Comparison of ENCODE assay signal across 16 mouse cellular contexts in genomic region chr13:46840676-46841075, GRCm38 (mm10).
A peak's percentile ranks its signal among the peaks of the same experiment; 100 is the strongest.
DNase-seq lines count a peak whose midpoint lies in the region; ATAC-seq and TF ChIP-seq lines count a peak whose summit lies in the region.
"Had no signal": no experiment of that assay in that cellular context is flagged by ENCODE, and none has a peak within 500 bp of the region (broad histone marks: within the 10 kb centered on the region; RNA-seq: fewer than 3 reads in every experiment).

No protein-coding gene starts in this region.

- H3K9me3 ChIP-seq in limb, embryonic 12.5 days, result no peaks in the 10 kb centered on the region
- H3K9me3 ChIP-seq in limb, embryonic 10.5 days (replicated peaks), result no peaks in the 10 kb centered on the region
- H3K9me3 ChIP-seq in stomach, embryonic 16.5 days (replicated peaks; ENCODE audit: control insufficient read depth, low read length), result no peaks in the 10 kb centered on the region
- H3K9me3 ChIP-seq: forebrain, embryonic 13.5 days; intestine, embryonic 15.5 days had no signal

- peak overlapping the region; percentile 56 for H3K27ac ChIP-seq in limb, embryonic 12.5 days
- no peak overlapping the region for H3K27ac ChIP-seq in limb, embryonic 10.5 days
- H3K27ac ChIP-seq in stomach, embryonic 16.5 days (ENCODE audit: low read length), result peak overlapping the region; percentile 78; the same call in 1 of the 2 replicates
- no peak overlapping the region for H3K27ac ChIP-seq in left cerebral cortex, adult 2 months
- H3K27ac ChIP-seq: forebrain, embryonic 13.5 days; intestine, embryonic 15.5 days; liver, embryonic 14.5 days had no signal

- no peak overlapping the region for H3K4me3 ChIP-seq in limb, embryonic 12.5 days (replicated peaks)
- H3K4me3 ChIP-seq in limb, embryonic 10.5 days, result no peak overlapping the region
- H3K4me3 ChIP-seq in stomach, embryonic 16.5 days (replicated peaks; ENCODE audit: low read length), result no peak overlapping the region
- no peak overlapping the region for H3K4me3 ChIP-seq in left cerebral cortex, adult 2 months
- H3K4me3 ChIP-seq: forebrain, embryonic 13.5 days; intestine, embryonic 15.5 days had no signal

- no peak overlapping the region for H3K9ac ChIP-seq in limb, embryonic 12.5 days (replicated peaks)
- no peak overlapping the region for H3K9ac ChIP-seq in stomach, embryonic 16.5 days (ENCODE audit: low read length)
- H3K9ac ChIP-seq: forebrain, embryonic 13.5 days; intestine, embryonic 15.5 days; liver, embryonic 14.5 days had no signal

- peaks cover 16% of the 10 kb centered on the region for H3K4me1 ChIP-seq in limb, embryonic 12.5 days (replicated peaks)
- H3K4me1 ChIP-seq in limb, embryonic 10.5 days, result no peaks in the 10 kb centered on the region
- H3K4me1 ChIP-seq in stomach, embryonic 16.5 days (ENCODE audit: control insufficient read depth, insufficient read depth, low read length), result no peaks in the 10 kb centered on the region
- H3K4me1 ChIP-seq: intestine, embryonic 15.5 days had no signal

- intact Hi-C loops in left cerebral cortex, adult 2 months (cut with DNase I), result no loop called here

- no peak for ATAC-seq in limb, embryonic 12.5 days (ENCODE audit: insufficient number of reproducible peaks, insufficient read depth, low FRiP score, low TSS enrichment, low read depth)
- no peak for ATAC-seq in stomach, embryonic 16.5 days (ENCODE audit: insufficient read depth, low FRiP score)
- ATAC-seq: forebrain, embryonic 13.5 days; intestine, embryonic 15.5 days had no signal

- 84% methylated on average over 13 of the region's 13 CpGs for WGBS in limb, embryonic 12.5 days
- 91% methylated on average over 13 of the region's 13 CpGs for WGBS in limb, embryonic 10.5 days
- 87% methylated on average over 13 of the region's 13 CpGs for WGBS in stomach, embryonic 16.5 days

- H3K4me2 ChIP-seq in limb, embryonic 12.5 days, result no peak overlapping the region
- no peak overlapping the region for H3K4me2 ChIP-seq in stomach, embryonic 16.5 days (ENCODE audit: low read depth, low read length)
- H3K4me2 ChIP-seq: forebrain, embryonic 13.5 days; intestine, embryonic 15.5 days had no signal

- H3K36me3 ChIP-seq in limb, embryonic 12.5 days, result no peaks in the 10 kb centered on the region
- peaks cover 1% of the 10 kb centered on the region; the same call in 1 of the 2 replicates for H3K36me3 ChIP-seq in limb, embryonic 10.5 days
- H3K36me3 ChIP-seq in stomach, embryonic 16.5 days (ENCODE audit: control insufficient read depth, insufficient read depth, low read length), result no peaks in the 10 kb centered on the region
- H3K36me3 ChIP-seq: intestine, embryonic 15.5 days had no signal

- TF ChIP-seq CTCF in left cerebral cortex, adult 2 months (IDR thresholded peaks at IDR 0.05), result no peak

- no peaks in the 10 kb centered on the region for H3K27me3 ChIP-seq in limb, embryonic 12.5 days
- H3K27me3 ChIP-seq in limb, embryonic 10.5 days (ENCODE audit: low read depth, poor library complexity, severe bottlenecking), result no peaks in the 10 kb centered on the region
- no peaks in the 10 kb centered on the region for H3K27me3 ChIP-seq in stomach, embryonic 16.5 days (ENCODE audit: control insufficient read depth, insufficient read depth, low read length)
- H3K27me3 ChIP-seq: forebrain, embryonic 13.5 days; intestine, embryonic 15.5 days had no signal

- DNase-seq in adrenal gland, adult (ENCODE audit: inconsistent age in 2 of 2, low spot score in 1 of 2), result peak; percentile 38 to 53
- no peak for DNase-seq in adrenal gland, adult 18-20 months (ENCODE audit: low spot score in 2 of 2)
- no peak for DNase-seq in limb, embryonic 10.5 days (ENCODE audit: low spot score)
- DNase-seq in adrenal gland, postnatal 25 days, result peak; percentile 31
- DNase-seq in left cerebral cortex, adult 2 months (ENCODE audit: extremely low spot score in 1 of 2, low spot score in 2 of 2), result no peak
- DNase-seq in retina, embryonic 14.5 days (ENCODE audit: low spot score), result no peak
- DNase-seq: cerebellum, adult 18-20 months; gastrocnemius, postnatal 10 days; kidney, postnatal 36 days; lung, postnatal 4 days; thymus, postnatal 36 days had no signal

Comparison
In these comparisons a context has a peak if more than half of its experiments do, and no peak if none do; other contexts are left out.
1. DNase-seq: peak in adrenal gland, adult (2 of 2) and adrenal gland, postnatal 25 days (single experiment); none in adrenal gland, adult 18-20 months (0 of 2), limb, embryonic 10.5 days (single experiment), left cerebral cortex, adult 2 months (0 of 2) and retina, embryonic 14.5 days (single experiment).
2. H3K27ac ChIP-seq: peak in limb, embryonic 12.5 days (single experiment) and stomach, embryonic 16.5 days (single experiment); none in limb, embryonic 10.5 days (single experiment) and left cerebral cortex, adult 2 months (single experiment).